Mouse (Mus musculus) heart, embryonic 13.5 days (tissue): Measurements from ENCODE around the gene Trim44. TPM values are rescaled to one million over a fixed set of nuclear protein-coding genes. Genes with fewer than 3 reads are reported as not detected.
A peak's percentile ranks its signal among the peaks of the same experiment; 100 is the strongest.

Experiments used
- ATAC-seq: fragments of 200-750 bp; cut with Nextera tagmentation; 2 replicates; pipeline ENCODE4 v1.8.0; 2017; ENCODE audit warnings: moderate TSS enrichment; ENCODE audit not compliant: insufficient number of reproducible peaks, low FRiP score, low TSS enrichment; ENCODE audit errors: extremely low read depth
- H3K27ac ChIP-seq: fragments of 300-500 bp; sonication (generic); replicated peaks from 2 replicates; pipeline ENCODE4 v1.5.1; 2015; ENCODE audit warnings: moderate library complexity, mild to moderate bottlenecking, inconsistent platforms
- H3K27me3 ChIP-seq: fragments of 300-500 bp; sonication (generic); replicated peaks from 2 replicates; pipeline ENCODE4 v1.6.1; 2015; ENCODE audit warnings: mild to moderate bottlenecking, inconsistent platforms
- H3K36me3 ChIP-seq: fragments of 300-500 bp; sonication (generic); 2 replicates; pipeline ENCODE4 v1.6.1; 2015; ENCODE audit warnings: mild to moderate bottlenecking, inconsistent platforms
- H3K4me1 ChIP-seq: fragments of 300-500 bp; sonication (generic); 2 replicates; pipeline ENCODE4 v1.6.1; 2015; ENCODE audit warnings: inconsistent platforms
- H3K4me2 ChIP-seq: fragments of 300-500 bp; sonication (generic); 2 replicates; pipeline ENCODE4 v1.6.1; 2015; ENCODE audit warnings: inconsistent platforms, mild to moderate bottlenecking, moderate library complexity
- H3K4me3 ChIP-seq: fragments of 300-500 bp; sonication (generic); 2 replicates; pipeline ENCODE4 v1.5.1; 2015; ENCODE audit warnings: moderate library complexity, mild to moderate bottlenecking, inconsistent platforms
- H3K9ac ChIP-seq: fragments of 300-500 bp; sonication (generic); 2 replicates; pipeline ENCODE4 v1.6.1; 2015; ENCODE audit warnings: inconsistent platforms, mild to moderate bottlenecking, moderate library complexity
- H3K9me3 ChIP-seq: fragments of 300-500 bp; sonication (generic); 2 replicates; pipeline ENCODE4 v1.6.1; 2016; ENCODE audit warnings: inconsistent platforms
- WGBS: fragments of 180-500 bp; shearing (Covaris S2); methylation state at CpG from one replicate; pipeline ENCODE4 v1.1.7; 2015; ENCODE audit warnings: mixed read lengths; 5-methylcytosine and 5-hydroxymethylcytosine counted together
- polyA plus RNA-seq: library from polyadenylated mRNA; unstranded; fragments of >200 nt; fragmentation: Nextera tagmentation; extraction: Ambion mirVana; gene quantifications from 2 replicates; pipeline ENCODE4 v1.2.1, GENCODE M21; 2015

Trim44 gene
- polyA plus RNA-seq, 1 experiment from 2014 or later: 17.7 TPM

DNA sequence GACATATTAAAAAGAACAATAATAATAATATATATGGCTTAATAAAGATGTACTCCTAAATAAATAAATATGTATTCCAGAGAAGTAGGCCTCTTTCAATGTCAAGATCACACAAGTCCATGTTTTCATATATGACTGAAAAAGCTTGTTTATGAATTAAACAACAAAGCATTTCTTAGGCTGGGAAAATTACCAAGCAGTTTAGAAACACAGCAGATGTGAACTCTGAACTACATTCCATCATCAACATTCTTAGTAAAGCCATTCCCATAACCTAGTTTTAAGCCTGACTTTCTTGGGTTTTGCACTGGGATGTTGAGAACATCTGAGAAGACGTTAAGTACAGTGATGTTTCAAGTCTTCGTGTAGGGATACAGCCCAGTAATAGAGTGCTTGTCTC is 45.4 kb downstream of the Trim44 start:
- no peak for ATAC-seq
- no peak overlapping the region for H3K4me2 ChIP-seq
- H3K4me1 ChIP-seq: peaks cover 44% of the 10 kb centered on the region
- no peak overlapping the region for H3K27ac ChIP-seq
- 78% methylated on average over 2 of the region's 2 CpGs for WGBS
- no peak overlapping the region for H3K4me3 ChIP-seq
- no peaks in the 10 kb centered on the region for H3K9me3 ChIP-seq
- no peak overlapping the region for H3K9ac ChIP-seq
- H3K27me3 ChIP-seq: no peaks in the 10 kb centered on the region
- H3K36me3 ChIP-seq: peaks cover 2% of the 10 kb centered on the region

DNA sequence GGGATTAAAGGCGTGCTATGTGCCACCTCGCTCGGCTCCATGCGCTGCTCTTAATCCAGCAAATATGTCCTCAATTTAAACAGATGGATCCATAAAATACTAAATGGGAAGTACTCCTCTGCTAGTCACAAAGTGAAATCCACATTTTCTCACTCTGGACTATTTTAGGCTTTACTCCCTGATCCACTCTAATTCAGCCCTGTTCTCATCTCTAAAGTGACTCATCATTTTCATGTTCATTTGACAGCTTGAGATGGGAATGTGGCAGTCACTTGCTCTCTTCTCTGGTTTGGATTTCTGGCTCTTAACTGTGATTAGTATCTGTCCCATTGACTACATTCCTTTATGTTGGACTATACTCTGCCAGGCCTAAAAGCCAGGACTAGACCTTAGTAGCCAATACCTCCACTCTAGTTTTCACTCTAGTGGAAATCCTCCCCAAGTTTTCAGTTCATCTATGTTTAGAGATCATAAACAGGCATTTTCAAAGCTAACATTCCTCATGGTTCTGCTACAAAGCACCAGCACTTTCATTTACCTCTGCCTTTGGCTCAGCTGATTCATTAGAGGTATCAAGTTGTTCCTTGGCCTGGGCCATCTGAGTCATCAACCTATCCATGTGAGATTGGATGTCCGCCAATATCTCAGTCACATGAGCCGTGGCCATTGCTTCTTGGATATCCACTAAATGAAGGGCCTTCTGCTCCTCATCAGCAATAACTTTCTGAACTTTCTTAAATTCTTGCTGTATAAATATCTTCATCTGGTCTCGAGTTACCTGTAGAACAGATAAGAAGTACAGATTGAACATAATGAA is 50.5 kb downstream of the Trim44 start:
- H3K9ac ChIP-seq: no peak overlapping the region
- peaks cover 19% of the 10 kb centered on the region for H3K36me3 ChIP-seq
- H3K4me3 ChIP-seq: no peak overlapping the region
- H3K4me1 ChIP-seq: peaks cover 10% of the 10 kb centered on the region
- 87% methylated on average over 7 of the region's 7 CpGs for whole genome bisulfite sequencing
- no peaks in the 10 kb centered on the region for H3K9me3 ChIP-seq
- no peaks in the 10 kb centered on the region for H3K27me3 ChIP-seq
- no peak overlapping the region for H3K4me2 ChIP-seq
- no peak overlapping the region for H3K27ac ChIP-seq
- no peak for ATAC-seq

DNA sequence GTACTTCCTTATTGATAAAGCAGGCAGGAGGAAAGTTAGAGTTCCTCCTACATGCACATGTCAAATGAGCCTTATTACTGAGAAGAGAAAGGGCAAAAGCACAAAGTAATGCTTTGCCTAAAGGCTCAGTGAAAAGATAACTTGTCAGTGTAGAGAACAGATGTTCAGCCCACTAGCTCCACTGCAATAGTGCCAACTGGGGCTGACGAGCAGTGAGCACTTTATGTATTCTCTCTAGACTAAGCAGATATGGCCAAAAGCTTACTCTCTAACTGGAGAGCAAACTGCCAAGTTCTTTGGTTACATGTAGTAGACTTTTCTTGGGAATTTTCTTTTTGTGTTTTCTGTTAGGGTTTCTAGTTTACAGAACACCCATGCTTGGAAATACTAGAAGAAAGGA is 53.6 kb downstream of the Trim44 start:
- ATAC-seq: no peak
- WGBS: 51% methylated on average over 1 of the region's 1 CpGs
- Histone ChIP-seq H3K4me2 (no peak overlapping the region), H3K9ac (no peak overlapping the region), H3K27me3 (no peaks in the 10 kb centered on the region), H3K4me1 (peaks cover 10% of the 10 kb centered on the region), H3K9me3 (no peaks in the 10 kb centered on the region), H3K27ac (peak overlapping the region; percentile 15; the same call in 1 of the 2 replicates), H3K36me3 (peaks cover 23% of the 10 kb centered on the region), H3K4me3 (no peak overlapping the region)

DNA sequence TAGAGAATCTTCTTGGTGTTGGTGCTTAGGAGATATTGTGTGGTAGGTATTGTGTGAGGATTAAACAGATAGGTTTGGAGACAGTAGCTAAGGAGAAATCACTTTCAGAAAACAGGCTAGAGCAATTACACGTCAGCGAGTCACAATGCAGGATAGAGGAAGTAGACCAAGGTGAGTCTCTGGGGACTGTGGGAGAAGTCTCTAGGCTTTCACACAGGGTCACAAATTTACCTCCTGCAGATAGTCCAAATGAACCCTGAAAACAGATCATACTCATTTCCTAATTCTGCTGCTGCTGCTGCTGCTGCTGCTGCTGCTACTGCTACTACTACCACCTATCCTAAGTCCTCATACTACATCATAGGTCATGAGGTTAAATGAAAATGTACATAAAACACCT is 66.2 kb downstream of the Trim44 start:
- Histone ChIP-seq H3K4me1 (no peaks in the 10 kb centered on the region), H3K4me3 (no peak overlapping the region), H3K27ac (no peak overlapping the region), H3K9ac (no peak overlapping the region), H3K4me2 (no peak overlapping the region), H3K36me3 (peaks cover 23% of the 10 kb centered on the region), H3K9me3 (no peaks in the 10 kb centered on the region), H3K27me3 (no peaks in the 10 kb centered on the region)
- WGBS: 83% methylated on average over 2 of the region's 2 CpGs
- ATAC-seq: no peak

DNA sequence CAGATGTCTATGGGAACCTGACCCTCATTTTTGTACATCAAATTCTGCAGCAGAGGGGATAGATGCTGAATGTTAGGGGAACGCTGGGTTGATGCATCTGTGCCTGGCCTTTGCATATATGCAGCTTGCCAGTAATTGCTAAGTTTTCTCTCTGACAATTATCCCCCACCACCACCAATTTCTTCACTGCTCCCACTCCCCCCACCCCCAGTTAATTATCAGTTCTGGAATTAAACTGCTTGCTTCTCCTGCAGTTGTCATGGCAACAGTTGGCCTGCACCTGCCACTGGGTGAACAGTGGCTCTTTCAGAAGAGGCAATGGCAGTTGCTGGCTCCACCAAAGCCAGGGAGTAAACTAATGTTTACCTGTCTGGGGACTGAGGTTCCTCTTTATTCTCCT is 70.8 kb downstream of the Trim44 start:
- ATAC-seq: no peak
- Histone ChIP-seq H3K9me3 (no peaks in the 10 kb centered on the region), H3K4me3 (no peak overlapping the region), H3K27me3 (no peaks in the 10 kb centered on the region), H3K27ac (no peak overlapping the region), H3K4me2 (no peak overlapping the region), H3K36me3 (peaks cover 6% of the 10 kb centered on the region), H3K9ac (no peak overlapping the region), H3K4me1 (peaks cover 8% of the 10 kb centered on the region)
- WGBS: 91% methylated on average over 1 of the region's 1 CpGs

DNA sequence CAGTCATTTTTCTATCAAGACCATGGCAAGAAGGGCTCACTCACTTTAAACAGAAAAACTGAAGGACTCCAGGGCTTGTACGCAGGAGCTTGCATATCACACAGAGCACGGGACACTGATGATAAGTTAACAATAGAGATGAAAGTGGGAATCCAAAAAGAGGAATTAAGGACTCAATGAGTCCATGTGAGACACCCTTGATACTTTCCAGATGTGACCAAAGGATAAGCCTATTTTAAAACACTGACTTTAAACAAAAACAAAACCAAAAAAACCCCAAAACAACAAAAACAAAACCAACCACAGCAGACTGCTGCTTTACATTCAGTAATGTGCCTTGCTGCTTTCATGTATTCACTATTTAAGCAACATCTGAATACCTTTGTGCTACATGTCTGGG is 75.7 kb downstream of the Trim44 start:
- Histone ChIP-seq H3K9me3 (no peaks in the 10 kb centered on the region), H3K9ac (no peak overlapping the region), H3K27me3 (no peaks in the 10 kb centered on the region), H3K27ac (no peak overlapping the region), H3K4me2 (no peak overlapping the region), H3K4me1 (peaks cover 10% of the 10 kb centered on the region), H3K36me3 (peaks cover 6% of the 10 kb centered on the region), H3K4me3 (no peak overlapping the region)
- ATAC-seq: no peak
- WGBS: 23% methylated on average over 2 of the region's 2 CpGs

DNA sequence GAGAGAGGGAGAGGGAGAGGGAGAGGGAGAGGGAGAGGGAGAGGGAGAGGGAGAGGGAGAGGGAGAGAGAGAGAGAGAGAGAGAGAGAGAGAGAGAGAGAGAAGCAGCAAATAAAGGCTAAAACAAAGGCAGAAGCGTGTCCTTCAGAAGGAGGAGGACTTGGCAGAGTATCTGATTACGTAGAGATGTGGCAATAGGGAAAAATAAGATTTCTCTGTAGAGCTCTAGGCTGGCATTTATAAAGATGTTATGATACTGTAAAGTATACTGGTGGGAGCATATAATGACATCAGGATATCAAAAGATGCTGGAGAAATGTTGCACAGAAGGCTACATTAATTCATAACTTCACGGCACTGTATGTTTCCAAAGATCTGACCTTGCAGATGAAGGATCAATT is 76.5 kb downstream of the Trim44 start:
- H3K9me3 ChIP-seq: no peaks in the 10 kb centered on the region
- H3K9ac ChIP-seq: no peak overlapping the region
- no peak overlapping the region for H3K27ac ChIP-seq
- WGBS: 83% methylated on average over 3 of the region's 3 CpGs
- H3K36me3 ChIP-seq: peaks cover 6% of the 10 kb centered on the region
- no peak overlapping the region for H3K4me3 ChIP-seq
- H3K27me3 ChIP-seq: no peaks in the 10 kb centered on the region
- peaks cover 10% of the 10 kb centered on the region for H3K4me1 ChIP-seq
- no peak overlapping the region for H3K4me2 ChIP-seq
- ATAC-seq: no peak

DNA sequence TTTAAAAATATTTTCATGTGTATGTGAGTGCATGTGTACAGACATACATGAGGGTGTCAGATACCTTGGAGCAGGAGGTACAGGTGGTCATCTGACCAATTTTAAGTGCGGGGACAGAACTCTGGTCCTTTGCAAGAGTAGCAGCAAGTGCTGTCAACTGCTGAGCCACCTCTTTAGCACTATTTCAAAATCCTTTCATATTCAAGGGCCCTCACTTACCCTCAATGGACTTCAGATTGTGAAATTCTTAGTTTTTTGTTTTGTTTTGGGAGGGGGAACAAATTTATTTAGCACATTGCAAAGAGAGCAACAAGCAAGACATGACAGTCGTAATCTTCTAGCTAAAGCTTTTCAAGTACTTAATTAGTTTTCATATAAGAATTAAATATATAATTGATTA is 81.7 kb downstream of the Trim44 start:
- WGBS: 84% methylated on average over 2 of the region's 2 CpGs
- no peak for ATAC-seq
- Histone ChIP-seq H3K27ac (no peak overlapping the region), H3K9me3 (no peaks in the 10 kb centered on the region), H3K9ac (no peak overlapping the region), H3K4me3 (no peak overlapping the region), H3K27me3 (no peaks in the 10 kb centered on the region), H3K4me2 (no peak overlapping the region), H3K36me3 (no peaks in the 10 kb centered on the region), H3K4me1 (peaks cover 5% of the 10 kb centered on the region)

DNA sequence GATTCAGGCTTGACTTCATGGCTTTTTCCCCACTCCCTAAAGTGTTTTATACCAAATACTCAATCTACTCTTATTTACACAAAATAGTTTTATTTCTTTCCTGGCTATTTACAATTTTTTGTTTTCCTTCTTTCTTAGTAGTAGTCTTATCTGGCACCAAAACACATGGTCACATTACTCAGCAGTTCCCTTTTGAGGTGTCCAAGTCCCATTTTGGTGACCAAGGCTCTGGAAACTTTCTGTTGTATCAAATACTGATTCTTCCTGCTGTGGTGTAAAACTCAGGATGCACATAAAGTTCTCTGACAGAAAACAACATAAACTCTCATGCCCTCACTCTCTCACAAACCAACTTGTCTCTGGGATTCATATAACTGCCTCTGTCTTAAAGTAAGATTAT is 83.3 kb downstream of the Trim44 start:
- Histone ChIP-seq H3K4me1 (peaks cover 10% of the 10 kb centered on the region), H3K4me2 (no peak overlapping the region), H3K27ac (no peak overlapping the region), H3K4me3 (no peak overlapping the region), H3K27me3 (no peaks in the 10 kb centered on the region), H3K9me3 (no peaks in the 10 kb centered on the region), H3K9ac (no peak overlapping the region), H3K36me3 (no peaks in the 10 kb centered on the region)
- ATAC-seq: no peak

DNA sequence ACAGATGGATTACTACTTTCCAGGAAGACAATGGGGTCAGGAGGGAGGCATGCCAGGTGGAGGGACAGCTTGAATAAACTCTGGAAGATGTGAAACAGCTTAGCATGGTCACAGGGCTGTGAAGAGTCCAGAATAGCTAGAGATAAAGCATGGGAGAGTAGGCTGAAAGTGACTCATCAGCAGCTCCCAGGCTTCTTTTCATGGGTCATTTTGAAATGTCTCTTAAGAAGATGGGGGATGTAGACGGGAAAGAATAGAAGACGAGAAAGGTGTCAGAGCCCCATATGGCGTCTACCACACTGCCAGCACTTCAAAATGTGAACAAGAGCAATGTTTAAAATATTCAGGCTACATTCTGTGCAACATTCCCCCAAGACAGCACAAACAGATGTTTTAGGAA is 91.1 kb downstream of the Trim44 start:
- 51% methylated on average over 3 of the region's 3 CpGs for WGBS
- Histone ChIP-seq H3K4me1 (peaks cover 46% of the 10 kb centered on the region), H3K9me3 (no peaks in the 10 kb centered on the region), H3K27me3 (no peaks in the 10 kb centered on the region), H3K4me2 (no peak overlapping the region), H3K27ac (no peak overlapping the region), H3K4me3 (no peak overlapping the region), H3K36me3 (no peaks in the 10 kb centered on the region), H3K9ac (no peak overlapping the region)
- no peak for ATAC-seq

DNA sequence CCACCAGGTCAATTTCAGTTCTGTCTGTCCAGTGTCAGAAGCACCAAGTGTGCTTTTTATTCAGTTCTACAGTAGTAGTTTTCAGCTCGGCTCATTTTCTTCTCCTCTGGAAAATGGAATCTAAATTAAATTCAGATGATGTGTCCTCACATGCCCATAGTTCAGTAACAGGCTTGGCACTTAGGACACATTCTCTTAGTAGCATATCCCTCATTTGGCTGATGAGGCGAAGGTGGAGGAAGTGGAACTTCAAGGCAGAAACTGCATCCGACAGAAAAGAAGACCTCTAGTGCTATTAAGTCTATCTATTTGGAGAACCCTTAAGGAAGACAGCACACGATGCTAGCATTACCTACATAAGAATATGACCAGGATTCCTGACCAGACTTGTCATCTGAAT is 92.5 kb downstream of the Trim44 start:
- Histone ChIP-seq H3K36me3 (no peaks in the 10 kb centered on the region), H3K9me3 (no peaks in the 10 kb centered on the region), H3K4me1 (peaks cover 36% of the 10 kb centered on the region), H3K4me2 (no peak overlapping the region), H3K4me3 (no peak overlapping the region), H3K27me3 (no peaks in the 10 kb centered on the region), H3K27ac (0 out of 2 replicates have a peak overlapping the region, but pooled peaks have one; percentile 15), H3K9ac (no peak overlapping the region)
- no peak for ATAC-seq
- 81% methylated on average over 4 of the region's 4 CpGs for WGBS

DNA sequence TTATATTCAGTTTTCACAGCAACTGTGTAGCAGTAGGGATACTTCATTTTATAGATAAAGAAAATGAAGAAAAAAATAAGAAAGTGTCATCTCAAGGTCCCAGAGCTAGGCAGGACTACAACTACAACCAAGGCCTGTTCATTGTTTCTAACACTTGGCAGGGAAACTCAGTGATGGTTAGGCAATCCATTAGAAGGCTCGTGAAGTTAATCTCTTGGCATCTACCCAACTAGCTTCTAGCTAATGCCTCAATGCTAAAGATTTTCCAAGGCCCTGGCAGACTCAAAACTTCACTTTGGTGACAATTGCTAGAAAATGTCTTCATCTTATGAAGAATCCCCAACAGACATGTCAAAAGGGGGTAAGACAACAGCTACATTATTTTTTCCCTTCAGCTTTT is 93.0 kb downstream of the Trim44 start:
- H3K4me1 ChIP-seq: peaks cover 36% of the 10 kb centered on the region
- H3K27ac ChIP-seq: peak overlapping the region; percentile 15; the same call in 1 of the 2 replicates
- no peak overlapping the region for H3K4me2 ChIP-seq
- H3K9me3 ChIP-seq: no peaks in the 10 kb centered on the region
- ATAC-seq: no peak
- no peaks in the 10 kb centered on the region for H3K36me3 ChIP-seq
- H3K9ac ChIP-seq: no peak overlapping the region
- 5% methylated on average over 1 of the region's 1 CpGs for WGBS
- no peaks in the 10 kb centered on the region for H3K27me3 ChIP-seq
- no peak overlapping the region for H3K4me3 ChIP-seq
